Mouse (Mus musculus) retina, embryonic 14.5 days (tissue): ENCODE measurements around the gene Hoxc9.

Source experiments
- DNase-seq: peaks from one replicate; pipeline ENCODE4 v3.0.0-alpha.2; 2015; ENCODE audit warnings: low spot score

Hoxc9 gene

GRCm38 (mm10) chr15:102999183-102999831, 23.1 kb downstream of the Hoxc9 start:
- DNase-seq, result peak; percentile 78

DNA sequence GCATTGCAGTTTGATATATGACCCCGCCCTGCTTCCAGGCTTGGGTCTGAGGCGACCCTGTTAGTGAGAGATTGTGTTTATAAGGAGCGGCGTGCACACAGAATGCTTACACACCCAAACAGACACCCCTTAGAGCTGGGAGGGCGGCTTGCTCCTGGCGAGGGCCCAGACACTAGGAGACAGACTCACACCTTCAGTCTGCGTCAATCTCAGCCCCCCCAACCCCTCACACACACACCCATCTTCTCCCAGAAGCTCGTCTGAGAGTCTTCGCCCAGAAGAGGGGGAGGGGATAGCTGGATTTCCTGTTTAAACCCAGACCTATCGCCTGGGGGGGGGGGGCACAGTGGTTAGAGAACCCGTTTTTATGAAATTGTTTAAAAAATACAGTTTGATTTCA, 23.7 kb downstream of the Hoxc9 start:
- DNase-seq, result no peak

DNA sequence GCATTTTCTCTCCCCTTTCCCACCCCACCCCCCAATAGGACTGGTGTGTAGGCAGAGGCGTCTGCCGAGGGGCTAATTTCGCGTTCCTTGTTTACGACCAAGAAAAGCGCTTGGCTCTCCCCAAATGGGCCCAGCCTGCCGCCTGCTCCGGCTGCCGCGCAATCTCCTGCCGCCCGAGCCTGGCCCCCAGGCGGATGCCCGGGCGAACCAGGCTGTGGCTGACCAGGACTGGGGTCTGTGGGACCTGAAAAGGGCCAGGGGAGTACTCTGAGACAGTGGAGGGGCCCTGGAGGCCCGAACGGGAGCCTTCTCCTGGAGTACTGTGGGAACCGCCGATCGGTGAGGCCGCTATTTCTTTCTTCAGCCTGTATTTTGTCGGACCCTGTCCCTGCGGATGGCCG, 24.3 kb downstream of the Hoxc9 start:
- no peak for DNase-seq

- DNase-seq, result no peak
Measured at GRCm38 (mm10) chr15:103001370-103001769, 25.1 kb downstream of the Hoxc9 start.

DNA sequence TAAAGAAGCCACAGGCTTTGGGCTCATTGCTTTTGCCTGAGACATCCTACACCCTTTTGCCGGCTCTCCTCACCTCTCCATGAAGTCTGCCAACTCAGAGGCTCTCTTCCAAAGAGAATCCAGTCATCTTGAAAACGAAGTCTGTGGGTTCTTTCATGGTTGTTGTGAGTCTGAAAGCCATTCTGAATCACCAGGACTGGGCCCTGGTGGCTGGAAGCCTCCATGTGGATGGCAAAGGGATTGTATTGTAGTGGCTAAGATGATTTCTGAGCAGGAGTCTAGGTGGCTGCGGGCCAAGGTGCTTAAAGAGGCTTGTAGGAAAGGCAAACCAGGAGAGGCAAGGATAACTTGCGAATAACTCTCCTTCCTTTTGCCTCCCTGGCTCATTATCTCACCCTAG, 25.9 kb downstream of the Hoxc9 start:
- DNase-seq, result no peak

GRCm38 (mm10) chr15:103002821-103003448, 26.7 kb downstream of the Hoxc9 start:
- no peak for DNase-seq

GRCm38 (mm10) chr15:103005308-103005707, 29.1 kb downstream of the Hoxc9 start:
- DNase-seq, result no peak

DNA sequence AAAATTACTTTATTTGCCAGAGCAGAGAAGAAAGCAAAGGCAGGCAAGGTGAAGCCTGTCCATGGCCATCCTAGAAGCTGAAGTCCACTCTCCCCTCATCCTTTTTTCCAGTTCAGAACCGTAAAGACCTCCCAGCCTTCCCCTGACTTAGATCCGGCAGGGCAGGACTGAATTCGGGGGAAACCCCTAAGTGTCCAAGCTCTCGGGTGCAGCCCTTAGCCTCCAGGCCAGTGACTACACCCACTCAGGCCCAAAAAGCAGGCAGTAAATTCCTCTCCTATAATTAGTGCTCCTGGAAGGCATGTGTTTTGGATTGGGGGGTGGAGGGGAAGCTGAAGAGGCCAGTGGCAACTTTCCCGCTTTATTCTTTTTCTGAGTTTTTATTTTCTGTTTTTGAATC, 29.6 kb downstream of the Hoxc9 start:
- no peak for DNase-seq

DNA sequence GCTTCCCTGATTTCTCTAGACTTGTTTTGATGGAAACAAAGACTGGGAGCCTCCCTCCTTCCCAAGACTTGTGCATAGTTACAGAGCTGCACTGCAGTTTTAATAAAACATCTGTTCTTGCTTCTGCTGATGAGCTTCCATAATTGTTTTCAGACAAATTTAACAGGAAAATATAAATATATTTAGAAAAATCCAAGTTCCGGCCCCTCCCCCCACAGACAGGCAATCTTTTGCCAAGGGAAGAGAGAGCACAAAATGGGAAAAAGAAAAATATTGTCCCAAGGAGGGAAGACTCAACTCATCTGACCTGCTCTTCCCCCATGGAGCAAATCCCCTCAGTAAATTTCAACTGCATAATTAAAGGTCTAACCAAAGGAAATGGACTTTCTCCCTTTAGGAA, 30.1 kb downstream of the Hoxc9 start:
- DNase-seq, result no peak

DNA sequence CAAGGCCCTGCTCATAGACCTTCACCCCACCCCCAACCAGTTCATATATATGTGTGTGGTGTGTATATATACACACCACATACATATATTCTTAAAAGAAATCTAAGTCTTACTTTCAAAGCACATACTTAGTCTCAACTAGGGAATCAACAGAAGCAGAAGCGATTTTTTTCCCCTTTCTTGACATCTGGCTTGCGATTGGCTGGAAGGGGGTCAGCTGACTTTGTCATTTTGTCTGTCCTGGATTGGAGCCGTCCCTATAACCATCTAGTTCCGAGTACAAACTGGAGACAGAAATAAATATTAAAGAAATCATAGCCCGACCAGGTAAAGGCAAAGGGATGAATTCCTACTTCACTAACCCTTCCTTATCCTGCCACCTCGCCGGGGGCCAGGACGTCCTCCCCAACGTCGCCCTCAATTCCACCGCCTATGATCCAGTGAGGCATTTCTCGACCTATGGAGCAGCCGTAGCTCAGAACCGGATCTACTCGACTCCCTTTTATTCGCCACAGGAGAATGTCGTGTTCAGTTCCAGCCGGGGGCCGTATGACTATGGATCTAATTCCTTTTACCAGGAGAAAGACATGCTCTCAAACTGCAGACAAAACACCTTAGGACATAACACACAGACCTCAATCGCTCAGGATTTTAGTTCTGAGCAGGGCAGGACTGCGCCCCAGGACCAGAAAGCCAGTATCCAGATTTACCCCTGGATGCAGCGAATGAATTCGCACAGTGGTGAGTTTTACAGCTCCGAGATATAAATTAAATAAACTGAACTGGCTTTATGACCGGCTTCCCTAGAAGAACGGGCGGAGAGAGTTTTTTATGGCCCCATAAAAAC, 33.2 kb downstream of the Hoxc9 start:
- DNase-seq, result no peak

DNA sequence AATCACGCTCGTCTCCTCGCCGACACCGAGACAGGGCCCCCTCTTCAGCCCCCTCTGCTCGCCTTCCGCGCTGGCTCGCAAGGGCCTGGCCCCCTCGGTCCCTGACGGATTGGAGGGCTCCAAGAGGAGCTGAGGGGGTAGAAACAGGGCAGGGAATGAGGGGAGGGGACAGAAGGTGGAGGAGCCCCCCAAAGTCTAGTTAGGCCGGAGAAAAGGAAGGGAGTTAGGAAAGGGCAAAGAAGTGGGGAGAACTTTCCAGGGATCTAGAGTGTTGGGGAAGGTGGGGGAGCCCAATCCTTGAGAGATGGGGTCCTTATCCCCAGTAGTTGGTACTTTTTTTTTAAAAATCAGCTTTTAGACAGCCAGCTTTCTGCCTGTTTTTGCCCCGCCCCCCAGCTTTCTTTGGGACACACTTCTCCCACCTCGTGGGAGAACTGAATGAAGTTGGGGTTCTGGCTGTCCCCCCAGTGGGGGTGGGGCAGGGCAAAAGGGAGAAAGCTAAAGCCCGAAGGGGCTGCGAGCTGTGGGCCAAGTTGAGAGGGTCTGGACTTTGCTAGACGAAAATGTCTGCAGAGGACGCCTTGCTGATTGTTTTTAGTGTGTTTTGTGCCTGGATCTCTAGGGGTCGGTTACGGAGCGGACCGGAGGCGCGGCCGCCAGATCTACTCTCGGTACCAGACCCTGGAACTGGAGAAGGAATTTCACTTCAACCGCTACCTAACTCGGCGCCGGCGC, 34.0 kb downstream of the Hoxc9 start:
- no peak for DNase-seq

GRCm38 (mm10) chr15:103010847-103011555, 34.8 kb downstream of the Hoxc9 start:
- no peak for DNase-seq

GRCm38 (mm10) chr15:103011928-103012486, 35.8 kb downstream of the Hoxc9 start:
- DNase-seq, result no peak

- peak; percentile 75 for DNase-seq
Measured at GRCm38 (mm10) chr15:103013238-103013984, 37.2 kb downstream of the Hoxc9 start.

- DNase-seq, result no peak
Measured at GRCm38 (mm10) chr15:103014166-103015008, 38.1 kb downstream of the Hoxc9 start.

- no peak for DNase-seq
Measured at GRCm38 (mm10) chr15:103015009-103015399, 38.8 kb downstream of the Hoxc9 start.

GRCm38 (mm10) chr15:103015406-103016166, 39.3 kb downstream of the Hoxc9 start:
- no peak for DNase-seq

DNA sequence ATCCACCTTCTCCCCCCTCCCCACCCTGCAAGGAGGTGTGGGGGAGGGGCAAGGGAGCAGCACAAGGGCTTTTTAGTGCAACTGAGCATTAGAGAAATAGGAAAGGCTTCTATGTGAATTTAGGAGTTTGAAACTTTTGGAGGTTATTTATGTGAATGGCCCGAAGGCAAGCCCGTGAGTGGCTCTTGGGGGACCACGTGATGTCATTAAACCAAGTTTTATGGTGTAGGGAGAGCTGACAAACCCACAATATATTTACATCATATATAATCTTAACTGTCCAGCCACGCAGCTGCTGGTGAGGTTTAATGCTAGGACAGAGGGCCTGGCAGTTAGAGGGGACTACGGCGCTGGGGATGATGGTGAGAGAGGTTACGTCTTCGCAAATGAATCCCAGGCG, 42.4 kb downstream of the Hoxc9 start, which contains the start of gene Hoxc4:
TSS of gene Hoxc4 (plus strand) at position 299 of the 400 bp plus-strand sequence.
- no peak for DNase-seq

DNA sequence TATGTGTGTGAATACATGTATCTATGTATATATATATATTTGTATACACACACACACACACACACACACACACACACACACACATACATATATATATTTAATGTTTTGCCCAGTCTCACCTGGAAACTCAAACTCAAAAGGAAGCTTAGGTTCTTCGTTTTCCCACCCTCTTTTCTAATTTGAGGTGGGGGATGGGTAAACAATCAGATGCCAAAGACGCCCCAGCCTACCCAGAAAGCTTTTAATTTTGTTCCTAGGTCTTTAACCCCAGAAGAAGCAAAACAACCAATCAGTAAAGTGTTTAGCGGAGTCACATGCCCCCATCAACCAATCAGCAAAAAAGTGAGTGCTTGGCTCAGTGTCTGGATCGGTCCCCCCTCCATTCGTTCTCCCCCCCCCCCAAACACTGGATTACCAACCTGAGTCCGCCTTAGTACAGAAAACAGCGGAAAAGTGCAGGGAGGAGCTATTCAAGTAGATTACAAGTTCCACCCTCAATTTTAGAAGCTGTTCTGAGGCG, 44.7 kb downstream of the Hoxc9 start:
- no peak for DNase-seq
